20 mouse cellular contexts compared by ENCODE assay signal in the genomic region with DNA sequence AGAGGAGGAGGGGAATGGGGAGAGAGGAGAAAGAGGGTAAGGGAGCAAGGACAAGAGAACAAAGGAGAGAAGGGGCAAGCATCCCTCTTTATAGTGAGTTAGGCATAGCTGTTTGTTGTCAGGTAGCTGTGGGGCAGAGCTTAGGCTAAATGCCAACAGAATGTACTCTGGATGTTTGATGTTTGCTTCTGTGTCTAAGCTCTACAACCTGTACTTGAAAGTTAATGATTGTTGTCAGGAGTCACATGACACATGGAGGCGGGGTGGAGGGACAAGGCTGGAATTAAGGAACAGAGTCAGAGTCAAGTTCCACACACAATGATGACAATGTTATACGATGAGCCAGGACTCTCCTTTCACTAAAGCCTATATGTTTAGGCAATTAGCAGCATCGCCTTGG. TPM values are rescaled to one million over a fixed set of nuclear protein-coding genes. Genes with fewer than 3 reads are reported as not detected.
DNase-seq lines count a peak whose midpoint lies in the region; ATAC-seq and TF ChIP-seq lines count a peak whose summit lies in the region.
"Had no signal": no experiment of that assay in that cellular context is flagged by ENCODE, and none has a peak within 500 bp of the region (broad histone marks: within the 10 kb centered on the region; RNA-seq: fewer than 3 reads in every experiment).

No protein-coding gene starts in this region.

- ATAC-seq in liver, embryonic 12.5 days = peak; percentile 44; the same call in 1 of the 2 replicates
- no peak for ATAC-seq in liver, embryonic 11.5 days (replicated peaks; ENCODE audit: low FRiP score)
- peak; percentile 72 for ATAC-seq in liver, embryonic 15.5 days (ENCODE audit: insufficient read depth)
- ATAC-seq in lung, postnatal 0 days = peak; percentile 96
- no peak for ATAC-seq in granulocyte monocyte progenitor cell, adult 5-6 weeks (replicated peaks; ENCODE audit: poor library complexity, severe bottlenecking)

- no peaks in the 10 kb centered on the region for H3K9me3 ChIP-seq in liver, embryonic 12.5 days (replicated peaks)
- no peaks in the 10 kb centered on the region for H3K9me3 ChIP-seq in liver, embryonic 11.5 days (ENCODE audit: control insufficient read depth, low read length)
- H3K9me3 ChIP-seq in liver, embryonic 15.5 days (replicated peaks) = no peaks in the 10 kb centered on the region
- H3K9me3 ChIP-seq in lung, postnatal 0 days (ENCODE audit: low read length) = no peaks in the 10 kb centered on the region
- H3K9me3 ChIP-seq: embryonic facial prominence, embryonic 15.5 days; limb, embryonic 13.5 days had no signal

- no peak overlapping the region for H3K9ac ChIP-seq in liver, embryonic 12.5 days
- H3K9ac ChIP-seq in liver, embryonic 11.5 days (ENCODE audit: low read depth, low read length) = no peak overlapping the region
- H3K9ac ChIP-seq in liver, embryonic 15.5 days = no peak overlapping the region
- H3K9ac ChIP-seq in lung, postnatal 0 days (replicated peaks; ENCODE audit: low read depth) = no peak overlapping the region
- H3K9ac ChIP-seq: embryonic facial prominence, embryonic 15.5 days; limb, embryonic 13.5 days had no signal

- no peak overlapping the region for H3K4me3 ChIP-seq in liver, embryonic 12.5 days
- H3K4me3 ChIP-seq in liver, embryonic 11.5 days (ENCODE audit: low read depth, low read length) = no peak overlapping the region
- no peak overlapping the region for H3K4me3 ChIP-seq in liver, embryonic 15.5 days (replicated peaks)
- no peak overlapping the region for H3K4me3 ChIP-seq in lung, postnatal 0 days (ENCODE audit: low read depth, low read length)
- H3K4me3 ChIP-seq: embryonic facial prominence, embryonic 15.5 days; left cerebral cortex, adult 2 months; limb, embryonic 13.5 days; megakaryocyte, embryonic 14.5 days had no signal

- no peak for TF ChIP-seq CTCF in lung, postnatal 0 days (IDR thresholded peaks at IDR 0.05)

- H3K36me3 ChIP-seq in liver, embryonic 12.5 days = no peaks in the 10 kb centered on the region
- no peaks in the 10 kb centered on the region for H3K36me3 ChIP-seq in liver, embryonic 11.5 days (ENCODE audit: control insufficient read depth, insufficient read depth, low read length)
- H3K36me3 ChIP-seq in liver, embryonic 15.5 days (replicated peaks) = no peaks in the 10 kb centered on the region
- H3K36me3 ChIP-seq in lung, postnatal 0 days (ENCODE audit: insufficient read depth, low read length) = no peaks in the 10 kb centered on the region
- H3K36me3 ChIP-seq: embryonic facial prominence, embryonic 15.5 days; G1E; limb, embryonic 13.5 days had no signal

- H3K27ac ChIP-seq in liver, embryonic 12.5 days = no peak overlapping the region
- H3K27ac ChIP-seq in liver, embryonic 11.5 days (ENCODE audit: low read depth, low read length) = no peak overlapping the region
- no peak overlapping the region for H3K27ac ChIP-seq in liver, embryonic 15.5 days (replicated peaks)
- no peak overlapping the region for H3K27ac ChIP-seq in lung, postnatal 0 days (ENCODE audit: low read length)
- H3K27ac ChIP-seq: embryonic facial prominence, embryonic 15.5 days; left cerebral cortex, adult 2 months; limb, embryonic 13.5 days had no signal

- WGBS in liver, embryonic 12.5 days (ENCODE audit: insufficient replicate concordance) = 64% methylated on average over 3 of the region's 3 CpGs
- WGBS in liver, embryonic 11.5 days = 80% methylated on average over 3 of the region's 3 CpGs
- 67% methylated on average over 3 of the region's 3 CpGs for WGBS in liver, embryonic 15.5 days (ENCODE audit: insufficient replicate concordance)
- 69% methylated on average over 3 of the region's 3 CpGs for WGBS in lung, postnatal 0 days

- no peak overlapping the region for H3K4me2 ChIP-seq in liver, embryonic 12.5 days
- H3K4me2 ChIP-seq in liver, embryonic 11.5 days = no peak overlapping the region
- H3K4me2 ChIP-seq in liver, embryonic 15.5 days = no peak overlapping the region
- no peak overlapping the region for H3K4me2 ChIP-seq in lung, postnatal 0 days (replicated peaks; ENCODE audit: low read depth, low read length)
- H3K4me2 ChIP-seq: embryonic facial prominence, embryonic 15.5 days; limb, embryonic 13.5 days had no signal

- H3K4me1 ChIP-seq in liver, embryonic 12.5 days = no peaks in the 10 kb centered on the region
- H3K4me1 ChIP-seq in liver, embryonic 11.5 days (replicated peaks; ENCODE audit: control insufficient read depth, insufficient read depth, low read length) = no peaks in the 10 kb centered on the region
- no peaks in the 10 kb centered on the region for H3K4me1 ChIP-seq in liver, embryonic 15.5 days (replicated peaks)
- H3K4me1 ChIP-seq in lung, postnatal 0 days (ENCODE audit: insufficient read depth, low read depth, low read length) = no peaks in the 10 kb centered on the region
- H3K4me1 ChIP-seq: embryonic facial prominence, embryonic 15.5 days had no signal

- H3K27me3 ChIP-seq in liver, embryonic 12.5 days (replicated peaks) = no peaks in the 10 kb centered on the region
- no peaks in the 10 kb centered on the region for H3K27me3 ChIP-seq in liver, embryonic 11.5 days (replicated peaks; ENCODE audit: control insufficient read depth, insufficient read depth, low read length)
- no peaks in the 10 kb centered on the region for H3K27me3 ChIP-seq in liver, embryonic 15.5 days
- no peaks in the 10 kb centered on the region for H3K27me3 ChIP-seq in lung, postnatal 0 days (replicated peaks; ENCODE audit: insufficient read depth, low read length)
- H3K27me3 ChIP-seq: embryonic facial prominence, embryonic 15.5 days; limb, embryonic 13.5 days had no signal

- TF ChIP-seq EP300 in lung, postnatal 0 days (IDR thresholded peaks at IDR 0.05) = peak; percentile 38; the same call in 1 of the 2 replicates

- DNase-seq in liver, embryonic 11.5 days (ENCODE audit: low spot score) = no peak
- peak; percentile 89 for DNase-seq in lung, postnatal 0 days (ENCODE audit: low spot score)
- no peak for DNase-seq in adrenal gland, adult 18-20 months (ENCODE audit: low spot score in 2 of 2)
- DNase-seq in adrenal gland, postnatal 14 days = no peak
- DNase-seq: cerebellum, adult 9-10 months; gastrocnemius, postnatal 14 days; spleen, adult 18-20 months had no signal

RNA-seq across cellular contexts. Expression of a gene that starts 53.6 kb away (rescaled TPM):
- polyA plus RNA-seq in liver, embryonic 12.5 days (2016; fragmentation: Nextera tagmentation; extraction: Ambion mirVana) = not detected in 2 replicates
- polyA plus RNA-seq in liver, embryonic 11.5 days (2014; fragmentation: Nextera tagmentation; extraction: Ambion mirVana) = not detected in 2 replicates
- not detected in 2 replicates for polyA plus RNA-seq in liver, embryonic 15.5 days (2015; fragmentation: Nextera tagmentation; extraction: Ambion mirVana)
- polyA plus RNA-seq in lung, postnatal 0 days (2015; fragmentation: Nextera tagmentation; extraction: Ambion mirVana) = not detected in 2 replicates
- total RNA-seq in adrenal gland, adult 18-20 months (2021) = not detected
- not detected in 2 replicates for total RNA-seq in adrenal gland, postnatal 14 days (2021)
- not detected in 2 replicates for total RNA-seq in granulocyte monocyte progenitor cell, adult 5-6 weeks (2014; fragmentation: Nextera tagmentation)
- total RNA-seq in granulocyte monocyte progenitor cell, adult 5-6 weeks (2017) = not detected in 2 replicates
- total RNA-seq: G1E; gastrocnemius, postnatal 14 days; left cerebral cortex, adult 2 months; midbrain, postnatal 0 days had no signal
- polyA plus RNA-seq: embryonic facial prominence, embryonic 15.5 days; forebrain, embryonic 11.5 days; G1E; heart, postnatal 0 days; hindbrain, embryonic 11.5 days; limb, embryonic 13.5 days; midbrain, postnatal 0 days; stomach, embryonic 14.5 days had no signal

Comparison
In these comparisons a context has a peak if more than half of its experiments do, and no peak if none do; other contexts are left out.
1. ATAC-seq: peak in liver, embryonic 12.5 days (single experiment), liver, embryonic 15.5 days (single experiment) and lung, postnatal 0 days (single experiment); none in liver, embryonic 11.5 days (single experiment) and granulocyte monocyte progenitor cell, adult 5-6 weeks (single experiment).